Mouse (Mus musculus) bone marrow, adult 2 months (tissue): ENCODE data around the gene Notum.

Experiments used
- CTCF ChIP-seq: fragments of 200-500 bp; IDR thresholded peaks from 2 replicates; pipeline ENCODE4 v1.5.1; 2011; ENCODE audit warnings: low read length, control low read depth; ENCODE audit not compliant: control insufficient read depth, insufficient read depth
- POLR2A ChIP-seq: fragments of 200-500 bp; IDR thresholded peaks from 2 replicates; pipeline ENCODE4 v1.6.1; 2011; ENCODE audit warnings: low read depth, mild to moderate bottlenecking, control low read depth, low read length, borderline replicate concordance; ENCODE audit not compliant: control insufficient read depth

- TF ChIP-seq CTCF: no peak
- TF ChIP-seq POLR2A: no peak
These were observed 47.4 kb downstream of the Notum start for GRCm38 (mm10) chr11:120613481-120613972.
